ENCODE assay signal across 18 mouse cellular contexts in genomic region chr16:17950068-17950467, GRCm38 (mm10). TPM values are rescaled to one million over a fixed set of nuclear protein-coding genes. Genes with fewer than 3 reads are reported as not detected.
DNase-seq lines count a peak whose midpoint lies in the region; ATAC-seq and TF ChIP-seq lines count a peak whose summit lies in the region.
"Had no signal": no experiment of that assay in that cellular context is flagged by ENCODE, and none has a peak within 500 bp of the region (broad histone marks: within the 10 kb centered on the region; RNA-seq: fewer than 3 reads in every experiment).

No protein-coding gene starts in this region.

- TF ChIP-seq CTCF in brain, embryonic 14.5 days (IDR thresholded peaks at IDR 0.05; ENCODE audit: borderline replicate concordance, extremely low read depth, insufficient read depth, insufficient read length) = no peak

- ATAC-seq in forebrain, embryonic 15.5 days (replicated peaks) = no peak
- no peak; the same call in 1 of the 2 replicates for ATAC-seq in hindbrain, embryonic 11.5 days (ENCODE audit: low FRiP score)
- no peak for ATAC-seq in midbrain, embryonic 14.5 days (ENCODE audit: low FRiP score, low TSS enrichment)
- ATAC-seq in heart, embryonic 12.5 days (ENCODE audit: insufficient number of reproducible peaks, low FRiP score) = no peak
- ATAC-seq: inflammation-experienced regulatory T-cells, adult 6 months had no signal

- no peak for TF ChIP-seq POLR2A in brain, embryonic 14.5 days (IDR thresholded peaks at IDR 0.05; ENCODE audit: borderline replicate concordance, extremely low read depth, insufficient read depth, insufficient read length, poor library complexity, severe bottlenecking)

- no peaks in the 10 kb centered on the region for H3K36me3 ChIP-seq in forebrain, embryonic 10.5 days (replicated peaks)
- H3K36me3 ChIP-seq in forebrain, embryonic 15.5 days = no peaks in the 10 kb centered on the region
- H3K36me3 ChIP-seq in hindbrain, embryonic 11.5 days (ENCODE audit: control insufficient read depth, insufficient read depth, low read length) = no peaks in the 10 kb centered on the region
- no peaks in the 10 kb centered on the region for H3K36me3 ChIP-seq in midbrain, embryonic 14.5 days (ENCODE audit: control insufficient read depth, insufficient read depth, low read length)
- no peaks in the 10 kb centered on the region for H3K36me3 ChIP-seq in heart, embryonic 12.5 days
- H3K36me3 ChIP-seq: limb, embryonic 13.5 days had no signal

- H3K27ac ChIP-seq in forebrain, embryonic 10.5 days = peak overlapping the region; percentile 83
- H3K27ac ChIP-seq in forebrain, embryonic 15.5 days (replicated peaks) = no peak overlapping the region
- H3K27ac ChIP-seq in hindbrain, embryonic 11.5 days (ENCODE audit: low read depth, low read length) = no peak overlapping the region
- peak overlapping the region; percentile 75 for H3K27ac ChIP-seq in midbrain, embryonic 14.5 days (replicated peaks; ENCODE audit: low read depth, low read length)
- no peak overlapping the region for H3K27ac ChIP-seq in heart, embryonic 12.5 days (ENCODE audit: poor library complexity, severe bottlenecking)
- H3K27ac ChIP-seq: limb, embryonic 13.5 days; macrophage had no signal

- peaks cover 25% of the 10 kb centered on the region for H3K4me1 ChIP-seq in forebrain, embryonic 10.5 days
- no peaks in the 10 kb centered on the region for H3K4me1 ChIP-seq in forebrain, embryonic 15.5 days
- no peaks in the 10 kb centered on the region for H3K4me1 ChIP-seq in hindbrain, embryonic 11.5 days (replicated peaks; ENCODE audit: control insufficient read depth, insufficient read depth, low read length)
- peaks cover 17% of the 10 kb centered on the region; the same call in 1 of the 2 replicates for H3K4me1 ChIP-seq in midbrain, embryonic 14.5 days (ENCODE audit: control insufficient read depth, insufficient read depth, low read length)
- no peaks in the 10 kb centered on the region for H3K4me1 ChIP-seq in heart, embryonic 12.5 days (replicated peaks)

- H3K4me2 ChIP-seq in forebrain, embryonic 15.5 days (replicated peaks) = no peak overlapping the region
- no peak overlapping the region for H3K4me2 ChIP-seq in hindbrain, embryonic 11.5 days (replicated peaks; ENCODE audit: low read depth, low read length)
- H3K4me2 ChIP-seq in midbrain, embryonic 14.5 days (ENCODE audit: low read length) = no peak overlapping the region
- no peak overlapping the region for H3K4me2 ChIP-seq in heart, embryonic 12.5 days
- H3K4me2 ChIP-seq: limb, embryonic 13.5 days had no signal

- no peaks in the 10 kb centered on the region for H3K9me3 ChIP-seq in forebrain, embryonic 10.5 days
- H3K9me3 ChIP-seq in forebrain, embryonic 15.5 days = no peaks in the 10 kb centered on the region
- no peaks in the 10 kb centered on the region for H3K9me3 ChIP-seq in hindbrain, embryonic 11.5 days (ENCODE audit: control insufficient read depth, low read length)
- no peaks in the 10 kb centered on the region for H3K9me3 ChIP-seq in midbrain, embryonic 14.5 days (ENCODE audit: control insufficient read depth, low read length)
- H3K9me3 ChIP-seq in heart, embryonic 12.5 days (replicated peaks) = no peaks in the 10 kb centered on the region
- H3K9me3 ChIP-seq: limb, embryonic 13.5 days had no signal

- no peaks in the 10 kb centered on the region for H3K27me3 ChIP-seq in forebrain, embryonic 10.5 days (ENCODE audit: poor library complexity, severe bottlenecking)
- H3K27me3 ChIP-seq in forebrain, embryonic 15.5 days = no peaks in the 10 kb centered on the region
- no peaks in the 10 kb centered on the region for H3K27me3 ChIP-seq in hindbrain, embryonic 11.5 days (ENCODE audit: control insufficient read depth, insufficient read depth, low read length)
- no peaks in the 10 kb centered on the region for H3K27me3 ChIP-seq in midbrain, embryonic 14.5 days (ENCODE audit: control insufficient read depth, insufficient read depth, low read length)
- H3K27me3 ChIP-seq in heart, embryonic 12.5 days (replicated peaks) = no peaks in the 10 kb centered on the region
- H3K27me3 ChIP-seq: limb, embryonic 13.5 days had no signal

- WGBS in forebrain, embryonic 10.5 days = 47% methylated on average over 4 of the region's 4 CpGs
- 25% methylated on average over 4 of the region's 4 CpGs for WGBS in forebrain, embryonic 15.5 days
- 45% methylated on average over 4 of the region's 4 CpGs for WGBS in hindbrain, embryonic 11.5 days
- WGBS in midbrain, embryonic 14.5 days = 20% methylated on average over 4 of the region's 4 CpGs
- WGBS in heart, embryonic 12.5 days = 58% methylated on average over 4 of the region's 4 CpGs

- no peak overlapping the region for H3K4me3 ChIP-seq in forebrain, embryonic 10.5 days
- H3K4me3 ChIP-seq in forebrain, embryonic 15.5 days = no peak overlapping the region
- H3K4me3 ChIP-seq in hindbrain, embryonic 11.5 days (ENCODE audit: low read depth, low read length) = no peak overlapping the region
- H3K4me3 ChIP-seq in midbrain, embryonic 14.5 days (replicated peaks; ENCODE audit: low read depth, low read length) = no peak overlapping the region
- no peak overlapping the region for H3K4me3 ChIP-seq in heart, embryonic 12.5 days
- H3K4me3 ChIP-seq: limb, embryonic 13.5 days; myocyte had no signal

- no peak overlapping the region for H3K9ac ChIP-seq in forebrain, embryonic 15.5 days (replicated peaks)
- H3K9ac ChIP-seq in hindbrain, embryonic 11.5 days (ENCODE audit: low read depth, low read length) = no peak overlapping the region
- no peak overlapping the region for H3K9ac ChIP-seq in midbrain, embryonic 14.5 days (replicated peaks; ENCODE audit: low read length)
- no peak overlapping the region for H3K9ac ChIP-seq in heart, embryonic 12.5 days
- H3K9ac ChIP-seq: limb, embryonic 13.5 days had no signal

- no peak for DNase-seq in forebrain, embryonic 10.5 days (ENCODE audit: extremely low spot score, low spot score)
- DNase-seq in brain, embryonic 14.5 days (ENCODE audit: low read depth) = peak; percentile 41
- peak; percentile 31 for DNase-seq in hindbrain, embryonic 11.5 days (ENCODE audit: low spot score)
- DNase-seq in midbrain, embryonic 14.5 days = peak; percentile 19
- no peak for DNase-seq in urinary bladder, postnatal 25 days (ENCODE audit: low spot score)
- no peak for DNase-seq in lung, adult 18-20 months
- DNase-seq: adrenal gland, adult 2 months; cerebellum, adult 9-10 months; kidney, postnatal 10 days; thymus, postnatal 14 days had no signal

RNA-seq across cellular contexts. Expression of gene Slc25a1, which starts 22.0 kb away (rescaled TPM):
- polyA plus RNA-seq in forebrain, embryonic 10.5 days (2016; fragmentation: Nextera tagmentation; extraction: Ambion mirVana) = 97.4 and 99.1 TPM in 2 replicates
- 139 and 145 TPM in 2 replicates for polyA plus RNA-seq in forebrain, embryonic 15.5 days (2015; fragmentation: Nextera tagmentation; extraction: Ambion mirVana)
- polyA plus RNA-seq in brain, embryonic 14.5 days (2012; rRNA removed) = 110 and 126 TPM in 2 replicates
- polyA plus RNA-seq in hindbrain, embryonic 11.5 days (2014; fragmentation: Nextera tagmentation; extraction: Ambion mirVana) = 114 and 118 TPM in 2 replicates
- 145 and 157 TPM in 2 replicates for polyA plus RNA-seq in midbrain, embryonic 14.5 days (2014; fragmentation: Nextera tagmentation; extraction: Ambion mirVana)
- polyA plus RNA-seq in heart, embryonic 12.5 days (2016; fragmentation: Nextera tagmentation; extraction: Ambion mirVana) = 37.6 and 37.8 TPM in 2 replicates

RNA-seq across cellular contexts. Expression of gene Vpreb2, which starts 30.2 kb away (rescaled TPM):
- polyA plus RNA-seq in forebrain, embryonic 10.5 days (2016; fragmentation: Nextera tagmentation; extraction: Ambion mirVana) = not detected in 2 replicates
- not detected in 2 replicates for polyA plus RNA-seq in forebrain, embryonic 15.5 days (2015; fragmentation: Nextera tagmentation; extraction: Ambion mirVana)
- polyA plus RNA-seq in brain, embryonic 14.5 days (2012; rRNA removed) = 0.10 TPM in 1 of 2 replicates, not detected in the other
- polyA plus RNA-seq in hindbrain, embryonic 11.5 days (2014; fragmentation: Nextera tagmentation; extraction: Ambion mirVana) = not detected in 2 replicates
- not detected in 2 replicates for polyA plus RNA-seq in midbrain, embryonic 14.5 days (2014; fragmentation: Nextera tagmentation; extraction: Ambion mirVana)
- not detected in 2 replicates for polyA plus RNA-seq in heart, embryonic 12.5 days (2016; fragmentation: Nextera tagmentation; extraction: Ambion mirVana)
- polyA plus RNA-seq: adrenal gland, adult 2 months; heart, embryonic 16.5 days; inflammation-experienced regulatory T-cells, adult 6 months; limb, embryonic 13.5 days; macrophage; myocyte had no signal

RNA-seq across cellular contexts. Expression of gene Gsc2, which starts 35.2 kb away (rescaled TPM):
- 0.43 TPM in 1 of 2 replicates, not detected in the other for polyA plus RNA-seq in forebrain, embryonic 10.5 days (2016; fragmentation: Nextera tagmentation; extraction: Ambion mirVana)
- polyA plus RNA-seq in forebrain, embryonic 15.5 days (2015; fragmentation: Nextera tagmentation; extraction: Ambion mirVana) = 0.19 TPM in 1 of 2 replicates, not detected in the other
- polyA plus RNA-seq in brain, embryonic 14.5 days (2012; rRNA removed) = 0.55 and 1.1 TPM in 2 replicates
- 0.17 TPM in 1 of 2 replicates, not detected in the other for polyA plus RNA-seq in hindbrain, embryonic 11.5 days (2014; fragmentation: Nextera tagmentation; extraction: Ambion mirVana)
- 0.84 and 0.93 TPM in 2 replicates for polyA plus RNA-seq in midbrain, embryonic 14.5 days (2014; fragmentation: Nextera tagmentation; extraction: Ambion mirVana)
- not detected in 2 replicates for polyA plus RNA-seq in heart, embryonic 12.5 days (2016; fragmentation: Nextera tagmentation; extraction: Ambion mirVana)
- polyA plus RNA-seq: adrenal gland, adult 2 months; heart, embryonic 16.5 days; inflammation-experienced regulatory T-cells, adult 6 months; liver, embryonic 16.5 days; macrophage; myocyte had no signal

RNA-seq across cellular contexts. Expression of gene Ess2, which starts 38.9 kb away (rescaled TPM):
- polyA plus RNA-seq in forebrain, embryonic 10.5 days (2016; fragmentation: Nextera tagmentation; extraction: Ambion mirVana) = 55.2 and 56.2 TPM in 2 replicates
- polyA plus RNA-seq in forebrain, embryonic 15.5 days (2015; fragmentation: Nextera tagmentation; extraction: Ambion mirVana) = 53.5 and 58.1 TPM in 2 replicates
- polyA plus RNA-seq in brain, embryonic 14.5 days (2012; rRNA removed) = 51.9 and 56.9 TPM in 2 replicates
- 38.3 and 40.5 TPM in 2 replicates for polyA plus RNA-seq in hindbrain, embryonic 11.5 days (2014; fragmentation: Nextera tagmentation; extraction: Ambion mirVana)
- polyA plus RNA-seq in midbrain, embryonic 14.5 days (2014; fragmentation: Nextera tagmentation; extraction: Ambion mirVana) = 44.1 and 44.6 TPM in 2 replicates
- polyA plus RNA-seq in heart, embryonic 12.5 days (2016; fragmentation: Nextera tagmentation; extraction: Ambion mirVana) = 30.2 and 31.6 TPM in 2 replicates

RNA-seq across cellular contexts. Expression of gene Tssk2, which starts 51.6 kb away (rescaled TPM):
- polyA plus RNA-seq in forebrain, embryonic 10.5 days (2016; fragmentation: Nextera tagmentation; extraction: Ambion mirVana) = 0.36 TPM in 1 of 2 replicates, not detected in the other
- polyA plus RNA-seq in forebrain, embryonic 15.5 days (2015; fragmentation: Nextera tagmentation; extraction: Ambion mirVana) = not detected in 2 replicates
- polyA plus RNA-seq in brain, embryonic 14.5 days (2012; rRNA removed) = not detected in 2 replicates
- polyA plus RNA-seq in hindbrain, embryonic 11.5 days (2014; fragmentation: Nextera tagmentation; extraction: Ambion mirVana) = not detected in 2 replicates
- polyA plus RNA-seq in midbrain, embryonic 14.5 days (2014; fragmentation: Nextera tagmentation; extraction: Ambion mirVana) = not detected in 2 replicates
- polyA plus RNA-seq in heart, embryonic 12.5 days (2016; fragmentation: Nextera tagmentation; extraction: Ambion mirVana) = not detected in 2 replicates
- polyA plus RNA-seq: adrenal gland, adult 2 months; heart, embryonic 16.5 days; limb, embryonic 13.5 days; liver, embryonic 16.5 days; macrophage had no signal

Comparison
In these comparisons a context has a peak if more than half of its experiments do, and no peak if none do; other contexts are left out.
1. H3K27ac ChIP-seq: peak in forebrain, embryonic 10.5 days (single experiment) and midbrain, embryonic 14.5 days (single experiment); none in forebrain, embryonic 15.5 days (single experiment), hindbrain, embryonic 11.5 days (single experiment) and heart, embryonic 12.5 days (single experiment).
2. DNase-seq: peak in brain, embryonic 14.5 days (single experiment), hindbrain, embryonic 11.5 days (single experiment) and midbrain, embryonic 14.5 days (single experiment); none in forebrain, embryonic 10.5 days (single experiment), urinary bladder, postnatal 25 days (single experiment) and lung, adult 18-20 months (0 of 2).